In the genomic region with DNA sequence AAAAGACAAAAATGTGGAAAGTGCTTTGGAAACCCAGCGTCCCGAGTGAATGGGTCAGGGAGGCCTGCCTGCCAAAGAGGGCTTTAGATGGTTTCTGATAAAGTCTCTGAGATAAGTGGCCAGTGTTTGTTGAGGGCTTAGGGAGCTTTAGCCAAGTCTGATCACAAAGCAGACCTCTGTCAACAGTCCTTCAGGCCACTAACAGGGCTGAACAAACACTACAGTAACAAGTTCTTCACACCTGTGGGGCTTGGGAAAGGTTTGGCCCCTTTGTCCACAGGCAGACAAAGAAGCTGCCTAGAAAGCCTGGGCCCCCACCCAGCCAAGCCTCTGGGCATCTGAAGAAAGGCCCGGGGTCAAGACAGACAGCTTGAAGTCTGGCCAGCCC, we compare ENCODE assay signal across 14 mouse cellular contexts.
DNase-seq lines count a peak whose midpoint lies in the region; ATAC-seq lines count a peak whose summit lies in the region.
"Had no signal": no experiment of that assay in that cellular context is flagged by ENCODE, and none has a peak within 500 bp of the region (broad histone marks: within the 10 kb centered on the region; RNA-seq: fewer than 3 reads in every experiment).

No protein-coding gene starts in this region.

- peak overlapping the region in 1 of 2 experiments; percentile 41; a peak in 2 of 4 replicates for H3K27ac ChIP-seq in heart, embryonic 14.5 days (replicated peaks in 1 of 2; ENCODE audit: control insufficient read depth in 1 of 2, insufficient read depth in 1 of 2, low read depth in 2 of 2, low read length in 2 of 2)
- peak overlapping the region; percentile 39 for H3K27ac ChIP-seq in midbrain, embryonic 12.5 days (replicated peaks)
- no peak overlapping the region for H3K27ac ChIP-seq in midbrain, embryonic 16.5 days (ENCODE audit: low read length)
- peak overlapping the region; percentile 82 for H3K27ac ChIP-seq in lung, embryonic 15.5 days
- H3K27ac ChIP-seq: forebrain, embryonic 15.5 days; left cerebral cortex, adult 2 months; neural tube, embryonic 12.5 days had no signal

- no peak overlapping the region for H3K4me2 ChIP-seq in heart, embryonic 14.5 days (ENCODE audit: low read length)
- H3K4me2 ChIP-seq in midbrain, embryonic 12.5 days (replicated peaks), result no peak overlapping the region
- H3K4me2 ChIP-seq in midbrain, embryonic 16.5 days (ENCODE audit: low read length), result no peak overlapping the region
- H3K4me2 ChIP-seq in lung, embryonic 15.5 days, result peak overlapping the region; percentile 13; the same call in 1 of the 2 replicates
- H3K4me2 ChIP-seq: forebrain, embryonic 15.5 days; neural tube, embryonic 12.5 days had no signal

- 19% methylated on average over 3 of the region's 3 CpGs for WGBS in heart, embryonic 14.5 days
- WGBS in midbrain, embryonic 12.5 days, result 10% methylated on average over 3 of the region's 3 CpGs
- WGBS in midbrain, embryonic 16.5 days, result 13% methylated on average over 3 of the region's 3 CpGs
- 16% methylated on average over 3 of the region's 3 CpGs for WGBS in lung, embryonic 15.5 days

- no peaks in the 10 kb centered on the region for H3K9me3 ChIP-seq in heart, embryonic 14.5 days (ENCODE audit: control insufficient read depth, low read length)
- H3K9me3 ChIP-seq in midbrain, embryonic 12.5 days, result no peaks in the 10 kb centered on the region
- no peaks in the 10 kb centered on the region for H3K9me3 ChIP-seq in midbrain, embryonic 16.5 days (replicated peaks; ENCODE audit: control insufficient read depth, low read length, poor library complexity, severe bottlenecking)
- no peaks in the 10 kb centered on the region for H3K9me3 ChIP-seq in lung, embryonic 15.5 days
- H3K9me3 ChIP-seq: forebrain, embryonic 15.5 days; neural tube, embryonic 12.5 days had no signal

- H3K9ac ChIP-seq in heart, embryonic 14.5 days (ENCODE audit: low read length), result 0 out of 2 replicates have a peak overlapping the region, but pooled peaks have one; percentile 34
- no peak overlapping the region for H3K9ac ChIP-seq in midbrain, embryonic 12.5 days (replicated peaks)
- H3K9ac ChIP-seq in midbrain, embryonic 16.5 days (ENCODE audit: low read depth, low read length), result no peak overlapping the region
- H3K9ac ChIP-seq in lung, embryonic 15.5 days, result no peak overlapping the region
- H3K9ac ChIP-seq: forebrain, embryonic 15.5 days; neural tube, embryonic 12.5 days had no signal

- no peaks in the 10 kb centered on the region for H3K27me3 ChIP-seq in heart, embryonic 14.5 days (ENCODE audit: control insufficient read depth, insufficient read depth, low read length)
- peaks cover 42% of the 10 kb centered on the region for H3K27me3 ChIP-seq in midbrain, embryonic 12.5 days
- H3K27me3 ChIP-seq in midbrain, embryonic 16.5 days (ENCODE audit: control insufficient read depth, insufficient read depth, low read depth, low read length), result no peaks in the 10 kb centered on the region
- H3K27me3 ChIP-seq in lung, embryonic 15.5 days, result no peaks in the 10 kb centered on the region
- H3K27me3 ChIP-seq: forebrain, embryonic 15.5 days had no signal

- DNase-seq in heart, adult 11 months, result no peak
- DNase-seq in yolk sac, embryonic 10.5 days (ENCODE audit: low spot score), result peak; percentile 12
- DNase-seq in liver, result no peak
- DNase-seq: adrenal gland, postnatal 10 days; kidney, postnatal 4 days; right cerebral cortex, adult 18-20 months had no signal

- H3K4me1 ChIP-seq in heart, embryonic 14.5 days (ENCODE audit: control insufficient read depth in 2 of 2, insufficient read depth in 2 of 2, low read length in 2 of 2), result peaks cover 15 to 20% of the 10 kb centered on the region in 2 experiments
- H3K4me1 ChIP-seq in midbrain, embryonic 12.5 days, result peaks cover 17% of the 10 kb centered on the region
- peaks cover 3% of the 10 kb centered on the region; the same call in 1 of the 2 replicates for H3K4me1 ChIP-seq in midbrain, embryonic 16.5 days (ENCODE audit: control insufficient read depth, insufficient read depth, low read length)
- peaks cover 34% of the 10 kb centered on the region for H3K4me1 ChIP-seq in lung, embryonic 15.5 days

- ATAC-seq in heart, embryonic 14.5 days (ENCODE audit: insufficient number of reproducible peaks, insufficient read depth, low FRiP score, low read depth), result no peak
- ATAC-seq in midbrain, embryonic 12.5 days (ENCODE audit: low FRiP score, low read depth), result no peak
- ATAC-seq in midbrain, embryonic 16.5 days, result no peak
- peak; percentile 62; the same call in 1 of the 2 replicates for ATAC-seq in lung, embryonic 15.5 days (ENCODE audit: borderline replicate concordance, extremely low read depth, low FRiP score, low TSS enrichment)
- ATAC-seq: forebrain, embryonic 15.5 days; inflammation-experienced regulatory T-cells, adult 6 months had no signal

- H3K4me3 ChIP-seq in heart, embryonic 14.5 days (ENCODE audit: control insufficient read depth in 1 of 2, insufficient read depth in 1 of 2, low read depth in 1 of 2, low read length in 2 of 2), result no peak overlapping the region
- no peak overlapping the region for H3K4me3 ChIP-seq in midbrain, embryonic 12.5 days
- no peak overlapping the region for H3K4me3 ChIP-seq in midbrain, embryonic 16.5 days (ENCODE audit: low read depth, low read length)
- no peak overlapping the region for H3K4me3 ChIP-seq in lung, embryonic 15.5 days
- H3K4me3 ChIP-seq: forebrain, embryonic 15.5 days; left cerebral cortex, adult 2 months; neural tube, embryonic 12.5 days had no signal

- H3K36me3 ChIP-seq in heart, embryonic 14.5 days (ENCODE audit: control insufficient read depth, insufficient read depth, low read length), result no peaks in the 10 kb centered on the region
- no peaks in the 10 kb centered on the region for H3K36me3 ChIP-seq in midbrain, embryonic 12.5 days
- no peaks in the 10 kb centered on the region for H3K36me3 ChIP-seq in midbrain, embryonic 16.5 days (ENCODE audit: control insufficient read depth, insufficient read depth, low read length)
- no peaks in the 10 kb centered on the region for H3K36me3 ChIP-seq in lung, embryonic 15.5 days
- H3K36me3 ChIP-seq: forebrain, embryonic 15.5 days; neural tube, embryonic 12.5 days had no signal
